In genomic region chr1:78419593-78419992, GRCm38 (mm10) we compare ENCODE assay signal across 9 mouse cellular contexts.
A peak's percentile ranks its signal among the peaks of the same experiment; 100 is the strongest.
DNase-seq lines count a peak whose midpoint lies in the region; ATAC-seq and TF ChIP-seq lines count a peak whose summit lies in the region.
"Had no signal": no experiment of that assay in that cellular context is flagged by ENCODE, and none has a peak within 500 bp of the region (broad histone marks: within the 10 kb centered on the region; RNA-seq: fewer than 3 reads in every experiment).

No protein-coding gene starts in this region.

- DNase-seq in adrenal gland, postnatal 36 days = peak; percentile 84 to 88
- peak; percentile 90 for DNase-seq in embryonic facial prominence, embryonic 11.5 days (ENCODE audit: low spot score)
- DNase-seq in heart, postnatal 0 days (ENCODE audit: low spot score) = peak; percentile 73
- peak; percentile 76 to 91 for DNase-seq in kidney, postnatal 25 days
- peak; percentile 22 for DNase-seq in liver, embryonic 13.5 days
- peak; percentile 27 for DNase-seq in testis, postnatal 14 days (ENCODE audit: low spot score)

- ATAC-seq in embryonic facial prominence, embryonic 11.5 days (replicated peaks; ENCODE audit: insufficient number of reproducible peaks, low FRiP score, low TSS enrichment, low read depth) = 0 out of 2 replicates have a peak, but pooled peaks have one; percentile 64
- ATAC-seq in heart, postnatal 0 days (ENCODE audit: insufficient read depth, low read depth) = peak; percentile 81
- no peak for ATAC-seq in liver, embryonic 13.5 days (ENCODE audit: low read depth)
- ATAC-seq in neural tube, embryonic 14.5 days (ENCODE audit: low read depth) = peak; percentile 76

- no peak overlapping the region for H3K27ac ChIP-seq in embryonic facial prominence, embryonic 11.5 days (replicated peaks; ENCODE audit: low read depth, low read length)
- no peak overlapping the region for H3K27ac ChIP-seq in heart, postnatal 0 days (ENCODE audit: low read depth)
- no peak overlapping the region for H3K27ac ChIP-seq in liver, embryonic 13.5 days
- no peak overlapping the region for H3K27ac ChIP-seq in neural tube, embryonic 14.5 days (ENCODE audit: low read depth, low read length)
- H3K27ac ChIP-seq: embryonic facial prominence, embryonic 13.5 days had no signal

- no peaks in the 10 kb centered on the region for H3K79me2 ChIP-seq in C2C12 (ENCODE audit: control insufficient read depth, insufficient read depth)

- H3K4me1 ChIP-seq in embryonic facial prominence, embryonic 11.5 days (ENCODE audit: control insufficient read depth, insufficient read depth, low read length) = no peaks in the 10 kb centered on the region
- peaks cover 6% of the 10 kb centered on the region; the same call in 1 of the 2 replicates for H3K4me1 ChIP-seq in heart, postnatal 0 days (ENCODE audit: control insufficient read depth, insufficient read depth)
- H3K4me1 ChIP-seq in liver, embryonic 13.5 days (replicated peaks) = no peaks in the 10 kb centered on the region
- no peaks in the 10 kb centered on the region for H3K4me1 ChIP-seq in neural tube, embryonic 14.5 days (ENCODE audit: control insufficient read depth, insufficient read depth, low read length)

- no peak for TF ChIP-seq EP300 in heart, postnatal 0 days (IDR thresholded peaks at IDR 0.05; ENCODE audit: low read depth)

- no peak overlapping the region for H3ac ChIP-seq in C2C12 (ENCODE audit: control insufficient read depth, insufficient read length, low read depth)

- H3K9ac ChIP-seq in embryonic facial prominence, embryonic 11.5 days (replicated peaks; ENCODE audit: low read length) = no peak overlapping the region
- no peak overlapping the region for H3K9ac ChIP-seq in heart, postnatal 0 days (replicated peaks; ENCODE audit: low read depth, low read length)
- no peak overlapping the region for H3K9ac ChIP-seq in liver, embryonic 13.5 days
- no peak overlapping the region for H3K9ac ChIP-seq in neural tube, embryonic 14.5 days (replicated peaks; ENCODE audit: low read depth, low read length)
- H3K9ac ChIP-seq: embryonic facial prominence, embryonic 13.5 days had no signal

- peaks cover 31% of the 10 kb centered on the region for H3K36me3 ChIP-seq in C2C12 (ENCODE audit: control insufficient read depth, insufficient read depth)
- no peaks in the 10 kb centered on the region for H3K36me3 ChIP-seq in embryonic facial prominence, embryonic 11.5 days (replicated peaks; ENCODE audit: control insufficient read depth, insufficient read depth, low read depth, low read length)
- peaks cover 5% of the 10 kb centered on the region for H3K36me3 ChIP-seq in heart, postnatal 0 days (replicated peaks; ENCODE audit: control insufficient read depth, insufficient read depth, low read length)
- H3K36me3 ChIP-seq in liver, embryonic 13.5 days = peaks cover 56% of the 10 kb centered on the region
- no peaks in the 10 kb centered on the region for H3K36me3 ChIP-seq in neural tube, embryonic 14.5 days (ENCODE audit: control insufficient read depth, insufficient read depth, low read length)

- no peak overlapping the region for H3K4me3 ChIP-seq in C2C12 (ENCODE audit: insufficient read depth, poor library complexity, severe bottlenecking)
- H3K4me3 ChIP-seq in embryonic facial prominence, embryonic 11.5 days (ENCODE audit: low read depth, low read length) = no peak overlapping the region
- H3K4me3 ChIP-seq in heart, postnatal 0 days (ENCODE audit: low read depth, low read length) = no peak overlapping the region
- no peak overlapping the region for H3K4me3 ChIP-seq in liver, embryonic 13.5 days (replicated peaks)
- H3K4me3 ChIP-seq in neural tube, embryonic 14.5 days (ENCODE audit: low read depth, low read length) = no peak overlapping the region
- H3K4me3 ChIP-seq: embryonic facial prominence, embryonic 13.5 days had no signal

- peak; percentile 63 for TF ChIP-seq CTCF in C2C12 (IDR thresholded peaks at IDR 0.05; ENCODE audit: control insufficient read depth, insufficient read depth, insufficient read length)
- peak; percentile 86 for TF ChIP-seq CTCF in heart, postnatal 0 days (IDR thresholded peaks at IDR 0.05; ENCODE audit: low read depth)

- 45% methylated on average over 4 of the region's 4 CpGs for WGBS in embryonic facial prominence, embryonic 11.5 days
- 52% methylated on average over 4 of the region's 4 CpGs for WGBS in heart, postnatal 0 days
- WGBS in liver, embryonic 13.5 days (ENCODE audit: insufficient replicate concordance) = 68% methylated on average over 4 of the region's 4 CpGs
- WGBS in neural tube, embryonic 14.5 days = 53% methylated on average over 4 of the region's 4 CpGs

- H3K9me3 ChIP-seq in embryonic facial prominence, embryonic 11.5 days (replicated peaks; ENCODE audit: control insufficient read depth, low read length) = no peaks in the 10 kb centered on the region
- H3K9me3 ChIP-seq in heart, postnatal 0 days (replicated peaks; ENCODE audit: control insufficient read depth, low read length) = no peaks in the 10 kb centered on the region
- H3K9me3 ChIP-seq in liver, embryonic 13.5 days (replicated peaks) = no peaks in the 10 kb centered on the region
- H3K9me3 ChIP-seq in neural tube, embryonic 14.5 days (ENCODE audit: control insufficient read depth, low read length) = no peaks in the 10 kb centered on the region
- H3K9me3 ChIP-seq: embryonic facial prominence, embryonic 13.5 days had no signal

- H3K79me3 ChIP-seq in C2C12 (ENCODE audit: low read depth) = no peaks in the 10 kb centered on the region

- H3K27me3 ChIP-seq in C2C12 (ENCODE audit: control insufficient read depth, insufficient read depth, insufficient read length) = no peaks in the 10 kb centered on the region
- no peaks in the 10 kb centered on the region for H3K27me3 ChIP-seq in embryonic facial prominence, embryonic 11.5 days (ENCODE audit: control insufficient read depth, insufficient read depth, low read length)
- H3K27me3 ChIP-seq in heart, postnatal 0 days (ENCODE audit: control insufficient read depth, insufficient read depth, low read length) = no peaks in the 10 kb centered on the region
- H3K27me3 ChIP-seq in liver, embryonic 13.5 days = no peaks in the 10 kb centered on the region
- H3K27me3 ChIP-seq in neural tube, embryonic 14.5 days (ENCODE audit: control insufficient read depth, insufficient read depth, low read length) = no peaks in the 10 kb centered on the region
- H3K27me3 ChIP-seq: embryonic facial prominence, embryonic 13.5 days had no signal

- H3K4me2 ChIP-seq in embryonic facial prominence, embryonic 11.5 days (ENCODE audit: low read depth, low read length) = no peak overlapping the region
- H3K4me2 ChIP-seq in heart, postnatal 0 days (ENCODE audit: low read depth, low read length) = no peak overlapping the region
- H3K4me2 ChIP-seq in liver, embryonic 13.5 days = no peak overlapping the region
- no peak overlapping the region for H3K4me2 ChIP-seq in neural tube, embryonic 14.5 days (ENCODE audit: low read depth, low read length)
- H3K4me2 ChIP-seq: embryonic facial prominence, embryonic 13.5 days had no signal

TF ChIP-seq in C2C12, 6 proteins besides CTCF, POLR2A, EP300 and RAD21:
- TF ChIP-seq MAX (IDR thresholded peaks at IDR 0.05) (no peak), USF1 (IDR thresholded peaks at IDR 0.05; ENCODE audit: low read depth) (no peak), MYOD1 (IDR thresholded peaks at IDR 0.05; ENCODE audit: control insufficient read depth, insufficient read length, low read depth) (no peak), MYOG (IDR thresholded peaks at IDR 0.05; ENCODE audit: control insufficient read depth, extremely low read depth, insufficient read length) (no peak), FOSL1 (IDR thresholded peaks at IDR 0.05; ENCODE audit: insufficient read depth, low read length, poor library complexity, severe bottlenecking) (no peak), CEBPB (IDR thresholded peaks at IDR 0.05; ENCODE audit: low read depth) (no peak)

Comparison
In these comparisons a context has a peak if more than half of its experiments do, and no peak if none do; other contexts are left out.
1. DNase-seq: peak in every context shown above with its lines; median percentile 90 in embryonic facial prominence, embryonic 11.5 days; 86 in adrenal gland, postnatal 36 days; 84 in kidney, postnatal 25 days; 73 in heart, postnatal 0 days; 27 in testis, postnatal 14 days; 22 in liver, embryonic 13.5 days.